Mouse (Mus musculus) heart, adult 2 months (tissue): ENCODE measurements around the gene Gfra1.

Experiments
- CTCF ChIP-seq: fragments of 200-600 bp; IDR thresholded peaks from 2 replicates; pipeline ENCODE4 v1.8.1; 2022; ENCODE audit warnings: antibody characterized with exemption, mild to moderate bottlenecking, moderate library complexity
- EP300 ChIP-seq: fragments of 200-500 bp; IDR thresholded peaks from 2 replicates; pipeline ENCODE4 v1.6.1; 2011; ENCODE audit warnings: low read depth, low read length, control low read depth; ENCODE audit not compliant: insufficient read depth

DNA sequence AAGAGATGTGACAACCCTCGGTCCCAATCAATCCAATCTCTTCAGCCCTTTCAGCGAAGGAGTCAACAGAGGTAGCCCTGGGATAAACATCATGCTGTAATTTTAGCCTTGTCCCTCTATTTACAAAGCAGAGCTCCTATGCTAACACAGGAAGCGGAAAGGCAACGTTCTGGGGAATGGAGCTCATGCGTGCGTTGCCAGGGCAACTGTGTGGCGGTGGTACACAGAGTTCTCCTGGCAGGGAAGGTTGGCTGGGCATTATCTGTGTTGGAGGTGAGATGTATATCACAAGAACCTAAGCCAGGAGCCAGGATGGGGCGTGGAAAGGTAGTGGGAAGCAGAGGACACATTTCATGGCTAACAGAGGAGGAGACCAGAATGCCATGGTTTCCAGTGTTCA lies 194.8 kb downstream of the Gfra1 start:
- TF ChIP-seq EP300 (no peak), CTCF (no peak)
